Mouse (Mus musculus) CH12.LX (cell line): ENCODE measurements around the gene Map3k12.

Experiments used
- CTCF ChIP-seq, 2 experiments: IDR thresholded peaks in 1 of 2; conservative IDR thresholded peaks in 1 of 2; 2 replicates each; pipeline ENCODE4 v1.5.1; 2011 to 2012; ENCODE audit warnings: low read depth in 2 of 2, low read length in 2 of 2, improper control_type of control experiment in 1 of 2, inconsistent platforms in 1 of 2, mild to moderate bottlenecking in 1 of 2, moderate library complexity in 1 of 2
- EP300 ChIP-seq: IDR thresholded peaks from 2 replicates; pipeline ENCODE4 v1.6.1; 2011; ENCODE audit warnings: low read length, improper control_type of control experiment
- MYC ChIP-seq: IDR thresholded peaks from 2 replicates; pipeline ENCODE4 v1.6.1; 2011; ENCODE audit warnings: low read depth, mild to moderate bottlenecking, improper control_type of control experiment, low read length
- NRF1 ChIP-seq: IDR thresholded peaks from 2 replicates; pipeline ENCODE4 v1.6.1; 2014; ENCODE audit warnings: low read depth, mild to moderate bottlenecking, inconsistent platforms, low read length, improper control_type of control experiment, moderate library complexity
- PAX5 ChIP-seq: IDR thresholded peaks from 2 replicates; pipeline ENCODE4 v1.6.1; 2012; ENCODE audit warnings: low read length, inconsistent platforms, mixed read lengths
- POLR2A ChIP-seq: IDR thresholded peaks from 2 replicates; pipeline ENCODE4 v1.6.1; 2011; ENCODE audit warnings: low read depth, mild to moderate bottlenecking, improper control_type of control experiment, low read length
- ZC3H11A ChIP-seq: IDR thresholded peaks from 2 replicates; pipeline ENCODE4 v1.6.1; 2012; ENCODE audit warnings: low read depth, mild to moderate bottlenecking, inconsistent platforms, low read length, improper control_type of control experiment
- ZNF384 ChIP-seq: IDR thresholded peaks from 2 replicates; pipeline ENCODE4 v1.6.1; 2012; ENCODE audit warnings: low read depth, low read length, improper control_type of control experiment, inconsistent platforms

- no peak for TF ChIP-seq POLR2A
- no peak for TF ChIP-seq PAX5
- no peak for TF ChIP-seq CTCF (conservative IDR thresholded peaks at IDR 0.05 in 1 of 2, IDR thresholded peaks at IDR 0.05 in 1 of 2; ENCODE audit: low read depth in 2 of 2, low read length in 2 of 2)
- no peak for TF ChIP-seq ZNF384
- TF ChIP-seq NRF1 = no peak
- TF ChIP-seq ZC3H11A = no peak
- no peak for TF ChIP-seq MYC
- TF ChIP-seq EP300 = no peak
Observed at GRCm38 (mm10) chr15:102519211-102520141, 2.6 kb upstream of the Map3k12 start.
